Mouse (Mus musculus) frontal cortex, postnatal 36 days (tissue): ENCODE measurements around the gene Mmachc.

Experiments
- DNase-seq, 2 experiments: peaks; one replicate each; pipeline ENCODE4 v3.0.0; 2022; ENCODE audit warnings: low spot score in 2 of 2

Gene Mmachc

DNA sequence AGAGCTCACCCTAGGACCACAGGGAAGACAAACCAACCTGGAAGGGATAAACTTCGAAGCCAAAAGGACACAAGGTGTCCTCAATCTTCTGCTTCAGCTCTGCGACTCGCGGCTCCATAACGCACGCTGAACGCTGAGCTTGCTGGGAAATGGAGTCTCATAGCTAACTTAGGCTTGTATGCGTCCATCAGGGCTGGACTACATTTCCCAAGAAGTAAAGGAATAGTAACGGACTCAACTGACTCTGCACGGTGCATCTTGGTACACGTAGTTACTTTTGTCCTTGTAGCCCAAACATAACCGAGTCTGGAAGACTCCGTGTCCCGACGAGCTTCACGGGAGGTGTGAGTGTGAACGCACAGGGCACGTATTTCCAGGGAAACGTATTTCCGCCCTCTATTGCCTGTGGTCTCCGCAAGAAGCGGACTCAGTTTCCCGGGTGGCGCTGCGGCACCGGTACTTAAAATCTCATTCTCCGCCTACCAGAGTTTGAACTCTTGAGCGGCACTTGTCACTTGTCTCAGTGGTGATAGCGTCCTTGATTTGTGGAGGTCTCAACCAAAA lies at the start of gene Mmachc, which contains the start of gene Ccdc163:
Mmachc (minus strand) TSS at position 206 of the 564 bp plus-strand sequence.
Ccdc163 (plus strand) TSS at position 309 of the 564 bp plus-strand sequence.
- DNase-seq, result peak; percentile 92 to 98

DNA sequence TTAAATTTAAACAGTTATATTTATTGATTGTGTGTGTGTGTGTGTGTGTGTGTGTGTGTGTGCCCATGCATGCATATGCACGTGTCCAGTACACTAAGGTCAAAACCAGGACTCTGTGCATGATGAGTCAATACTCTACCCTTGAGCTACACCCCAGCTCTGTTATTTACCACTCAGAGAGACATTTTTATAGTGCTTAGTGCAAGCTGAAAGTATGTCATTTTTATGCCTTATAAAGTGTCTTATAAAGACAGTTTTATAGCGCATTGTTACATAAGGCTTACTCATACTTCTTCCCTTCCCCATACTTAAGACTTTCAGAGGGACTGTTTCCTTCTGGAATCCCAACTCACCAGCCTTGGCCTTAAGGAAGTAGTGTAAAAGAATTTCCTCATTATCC lies 41.5 kb upstream of the Mmachc start:
- DNase-seq, result no peak

DNA sequence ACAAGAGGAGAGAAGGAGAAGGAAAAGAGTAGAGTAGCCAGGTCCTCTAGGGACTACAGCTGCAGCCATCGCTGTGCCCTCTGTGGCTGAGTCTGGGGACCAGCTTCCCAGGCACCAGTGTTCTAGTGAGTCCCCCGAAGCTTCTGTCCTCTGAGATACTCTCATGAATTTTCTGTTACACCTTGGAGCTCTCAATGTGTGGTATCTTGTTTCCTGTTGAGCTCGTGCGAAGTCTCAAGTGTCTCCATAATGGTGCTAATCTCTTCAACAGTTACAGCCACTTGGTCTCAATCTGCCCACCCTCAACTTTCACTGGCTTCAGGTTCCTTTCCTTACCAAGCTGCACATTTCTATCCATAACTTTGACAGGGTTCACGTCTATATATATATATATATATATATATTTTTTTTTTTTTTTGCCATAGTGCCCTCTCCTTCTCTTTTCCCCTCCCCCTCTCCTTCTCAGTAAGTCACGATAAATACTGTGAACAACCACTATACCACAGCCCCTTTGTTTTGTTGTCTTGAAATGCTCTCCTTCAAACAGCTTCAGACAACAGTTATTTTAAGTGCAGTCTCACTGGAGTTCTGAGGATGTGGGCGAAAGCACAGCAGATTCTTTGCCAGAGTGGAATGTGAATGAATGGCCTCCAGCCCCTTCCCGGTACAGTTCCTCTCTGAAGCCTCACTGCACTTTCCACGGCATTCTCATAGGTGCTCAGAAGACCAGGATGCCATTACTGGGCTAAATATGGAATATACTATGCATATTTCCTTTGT lies 31.0 kb upstream of the Mmachc start:
- DNase-seq, result peak in 1 of 2 experiments; percentile 11

GRCm38 (mm10) chr4:116734996-116735395 lies 26.8 kb upstream of the Mmachc start:
- DNase-seq, result no peak

GRCm38 (mm10) chr4:116732355-116732754 lies 24.1 kb upstream of the Mmachc start:
- no peak for DNase-seq

- DNase-seq, result no peak
Measured at GRCm38 (mm10) chr4:116731077-116731476, 22.9 kb upstream of the Mmachc start.

- DNase-seq, result no peak
Measured at GRCm38 (mm10) chr4:116729532-116729931, 21.3 kb upstream of the Mmachc start.

GRCm38 (mm10) chr4:116727401-116727800 lies 19.2 kb upstream of the Mmachc start:
- DNase-seq, result no peak

DNA sequence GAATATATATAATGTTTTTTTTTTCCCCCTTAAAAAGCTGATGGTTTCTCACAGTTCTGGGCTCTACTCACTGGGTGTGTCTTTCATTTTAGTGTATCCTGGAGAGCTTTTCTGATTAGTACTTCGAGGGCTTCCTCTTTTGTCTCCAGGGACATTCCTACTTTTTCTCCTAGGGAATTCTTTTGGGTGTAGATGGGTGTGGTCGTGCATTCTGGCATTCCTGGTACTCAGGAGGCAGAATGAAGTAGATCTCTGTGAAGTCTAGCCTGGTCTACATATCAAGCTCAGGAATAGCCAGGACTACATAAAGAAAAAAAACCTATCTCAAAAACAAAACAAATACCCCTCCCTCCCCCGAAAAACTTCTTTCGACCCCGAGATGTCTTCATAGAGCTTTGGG lies 17.2 kb upstream of the Mmachc start:
- DNase-seq, result no peak

DNA sequence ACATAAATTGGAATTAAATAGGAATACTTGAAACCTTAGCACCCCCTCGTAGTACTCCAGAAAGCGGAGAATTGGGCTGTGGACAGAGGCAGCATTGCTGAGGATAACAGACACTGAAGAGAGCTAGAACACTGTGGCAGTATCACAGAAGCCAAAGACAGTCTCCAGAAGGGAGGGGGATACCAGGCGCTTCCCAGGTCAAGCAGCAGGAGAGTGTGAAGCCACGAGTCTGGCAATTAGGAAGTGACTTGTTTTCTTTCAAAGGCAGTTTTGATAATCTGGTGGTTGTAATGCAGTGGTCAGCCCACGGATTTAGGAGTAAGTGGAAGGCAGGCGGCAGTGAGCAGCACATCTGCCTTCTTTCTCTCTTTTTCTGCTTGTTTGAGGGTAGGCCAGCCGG lies 14.0 kb upstream of the Mmachc start:
- DNase-seq, result no peak

GRCm38 (mm10) chr4:116721098-116721628 lies 13.0 kb upstream of the Mmachc start:
- DNase-seq, result no peak

DNA sequence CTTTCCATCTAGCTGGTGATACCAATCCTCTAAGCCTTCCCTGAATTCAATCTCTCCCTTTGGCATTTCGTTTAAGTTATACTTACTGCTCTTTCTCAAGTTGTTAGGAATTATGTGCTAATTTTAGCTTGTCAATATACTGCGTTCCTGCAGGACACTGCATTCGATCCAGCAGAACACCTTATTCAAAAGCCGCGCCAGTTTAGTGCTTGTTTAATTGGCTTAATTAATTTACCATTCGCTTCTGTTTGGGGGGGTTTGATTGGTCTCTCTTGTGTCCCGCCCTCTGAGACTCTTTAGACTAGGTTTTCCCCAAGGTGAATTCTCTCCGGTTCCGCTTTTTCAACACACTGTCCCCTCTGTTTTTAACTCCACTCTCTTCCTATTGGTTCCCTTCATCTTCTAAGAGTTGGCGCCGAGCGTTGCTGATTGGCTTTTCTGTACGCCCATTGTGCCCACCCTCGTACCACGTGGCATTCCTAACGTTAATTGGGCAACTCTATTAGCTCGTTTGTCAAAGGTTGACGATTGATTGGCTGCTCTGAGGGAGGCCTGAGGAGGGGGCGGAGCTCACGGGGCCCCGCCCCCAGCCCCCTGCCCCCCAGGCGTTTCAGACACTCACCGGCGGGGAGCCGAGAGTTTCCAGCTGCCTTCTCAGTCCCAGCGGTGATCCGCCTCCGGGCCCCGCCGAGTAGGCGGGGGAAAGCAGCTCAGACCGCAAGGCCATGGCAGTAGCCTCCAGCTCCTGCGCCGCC lies 12.3 kb upstream of the Mmachc start, which contains the start of gene Tesk2:
Tesk2 (plus strand) TSS at position 606 of the 755 bp plus-strand sequence.
- peak; percentile 89 to 96 for DNase-seq

DNA sequence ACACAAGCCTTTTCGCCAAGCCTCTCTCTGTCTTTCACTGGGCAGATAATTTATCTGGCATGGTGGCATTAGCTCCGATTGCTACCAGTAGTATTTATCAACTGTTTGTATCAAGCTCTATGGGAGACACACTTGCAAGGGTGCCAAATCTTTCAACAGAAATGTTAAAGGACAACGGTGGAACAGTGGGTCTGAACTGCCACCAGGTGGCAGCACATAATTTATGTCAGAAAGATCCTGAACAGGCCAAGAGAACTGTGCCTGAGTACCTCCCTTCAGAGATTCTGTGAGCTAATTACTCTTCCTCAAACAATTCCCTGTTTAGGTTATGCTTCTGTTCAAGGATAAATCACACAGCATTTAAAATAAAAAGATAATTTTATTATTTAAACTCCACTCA lies 11.2 kb upstream of the Mmachc start:
- DNase-seq, result peak; percentile 28 to 77

GRCm38 (mm10) chr4:116712536-116712935 lies 4.3 kb upstream of the Mmachc start:
- no peak for DNase-seq

DNA sequence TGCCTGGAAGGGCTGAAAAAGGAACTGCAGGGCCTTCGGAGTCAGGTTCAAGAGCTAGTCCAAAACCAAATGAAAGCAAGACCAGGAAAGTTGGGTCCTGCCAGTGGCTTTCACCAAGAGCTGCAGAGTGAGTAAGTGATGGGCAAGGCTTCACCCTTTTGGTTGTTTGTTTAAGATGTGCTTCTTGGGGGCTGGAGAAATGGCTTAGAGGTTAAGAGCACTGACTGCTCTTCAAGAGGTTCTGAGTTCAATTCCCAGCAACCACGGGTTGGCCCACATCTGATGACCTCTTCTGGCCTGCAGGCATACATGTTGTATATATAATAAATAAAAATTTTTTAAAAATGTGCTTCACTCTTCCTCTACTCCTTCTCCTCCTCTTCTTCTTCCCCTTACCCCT lies 1.9 kb upstream of the Mmachc start:
- DNase-seq, result no peak

DNA sequence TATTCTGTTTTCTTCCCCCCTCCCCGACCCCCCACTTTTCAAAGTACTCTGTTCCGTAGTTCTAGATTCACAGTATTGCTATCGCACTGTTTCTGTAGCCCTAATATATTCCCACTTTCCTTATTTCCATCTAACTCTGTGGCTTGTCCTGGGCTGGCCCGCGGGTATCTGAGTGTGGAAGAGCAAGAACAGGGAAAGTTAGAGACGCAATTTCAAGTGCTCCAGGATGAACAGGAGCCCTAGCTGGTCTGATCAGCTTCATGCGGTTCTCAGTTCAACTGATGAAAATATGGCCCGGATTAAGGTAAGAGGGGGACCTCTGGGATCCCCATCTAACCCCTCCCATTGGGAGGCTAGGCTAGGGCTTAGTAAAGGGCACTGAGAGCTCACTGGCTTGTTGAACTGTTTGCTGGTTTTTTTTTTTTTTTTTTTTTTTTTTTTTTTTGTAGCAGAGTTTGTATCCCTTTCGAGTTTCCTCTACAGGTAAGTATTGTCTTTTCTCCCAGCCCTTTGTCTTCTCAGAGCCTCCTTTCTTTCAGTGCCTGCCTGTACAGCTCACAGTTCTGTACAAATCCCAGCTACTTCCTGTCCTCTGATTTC lies 685 bp upstream of the Mmachc start:
- no peak for DNase-seq

DNA sequence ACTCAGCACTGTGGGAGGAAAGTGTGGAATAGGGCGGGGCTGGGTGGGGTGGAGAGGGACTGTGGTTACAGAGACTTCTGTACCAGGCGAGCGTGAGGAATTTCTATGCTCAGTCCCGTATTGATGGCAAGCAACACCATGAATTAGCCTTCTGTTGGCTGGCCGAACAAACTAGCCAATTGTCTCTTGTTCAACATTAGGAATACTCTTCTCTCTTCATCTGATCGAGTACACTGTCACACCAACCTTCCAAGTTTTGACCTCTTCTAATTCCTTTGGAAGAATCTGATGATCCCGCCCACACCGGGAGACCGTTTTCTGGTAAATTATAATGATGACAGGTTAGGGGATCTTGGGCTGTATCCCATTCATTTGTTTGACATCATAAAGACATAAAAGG lies 540 bp downstream of the Mmachc start:
- DNase-seq, result peak in 1 of 2 experiments; percentile 40

DNA sequence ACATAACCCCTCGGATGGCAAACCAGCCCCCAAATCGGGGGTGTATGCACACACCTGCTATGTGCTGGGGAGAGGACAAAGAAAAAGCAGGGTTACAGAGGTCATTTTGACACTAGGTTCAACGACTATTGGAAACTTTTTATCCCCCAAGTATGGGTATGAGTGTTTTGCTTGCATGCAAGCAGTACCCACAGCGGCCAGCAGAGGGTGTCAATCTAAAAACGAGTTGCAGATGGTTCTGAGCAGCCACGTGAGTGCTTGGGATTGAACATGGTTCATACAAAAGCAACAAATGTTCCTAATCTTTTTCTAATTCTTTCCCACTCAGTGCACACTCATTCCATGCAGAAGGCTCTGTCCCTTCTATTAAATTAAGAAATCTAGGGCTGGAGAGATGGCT lies 4.4 kb downstream of the Mmachc start:
- peak; percentile 24 to 51 for DNase-seq

GRCm38 (mm10) chr4:116700964-116701363 lies 7.2 kb downstream of the Mmachc start:
- DNase-seq, result no peak

- DNase-seq, result no peak
Measured at GRCm38 (mm10) chr4:116698693-116699342, 9.4 kb downstream of the Mmachc start.

DNA sequence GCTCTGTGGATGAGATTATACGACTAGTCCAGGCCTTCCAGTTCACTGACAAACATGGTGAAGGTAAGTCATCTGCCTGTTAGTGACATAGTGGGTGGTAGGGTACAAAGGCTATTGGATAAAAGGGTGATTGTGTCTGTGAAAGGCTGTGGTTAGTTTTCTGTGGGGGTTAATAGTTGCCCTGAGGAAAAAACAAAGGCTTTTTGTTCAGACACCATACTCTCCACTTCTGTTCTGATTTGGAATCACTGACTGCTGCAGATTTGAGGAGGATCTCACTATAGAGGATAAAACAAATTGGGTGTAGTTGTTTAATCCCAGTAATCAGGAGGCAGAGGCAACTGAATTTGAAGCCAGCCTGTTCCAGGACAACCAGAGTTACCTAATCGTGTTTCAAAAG lies 14.4 kb downstream of the Mmachc start:
- no peak for DNase-seq
